Mouse (Mus musculus) liver, embryonic 11.5 days (tissue): ENCODE results near the gene Fgfbp3. TPM values are rescaled to one million over a fixed set of nuclear protein-coding genes. Genes with fewer than 3 reads are reported as not detected.
"Not testable (repeated sequence)": the region's sequence is repeated elsewhere in the genome, so short reads cannot be mapped to it uniquely, and the experiment has no call there.

ENCODE experiments used
- ATAC-seq: fragments of 200-750 bp; cut with Nextera tagmentation; replicated peaks from 2 replicates; pipeline ENCODE4 v1.8.0; 2017; ENCODE audit warnings: moderate number of reproducible peaks, mild to moderate bottlenecking, moderate TSS enrichment, moderate library complexity; ENCODE audit not compliant: low FRiP score
- DNase-seq: peaks from one replicate; pipeline ENCODE4 v3.0.0-alpha.2; 2017; ENCODE audit warnings: low spot score
- H3K27ac ChIP-seq: fragments of 300-500 bp; sonication (generic); 2 replicates; pipeline ENCODE4 v1.5.1; 2014; ENCODE audit warnings: mild to moderate bottlenecking, low read depth, low read length, control low read depth
- H3K27me3 ChIP-seq: fragments of 300-500 bp; sonication (generic); replicated peaks from 2 replicates; pipeline ENCODE4 v1.6.1; 2014; ENCODE audit warnings: low read length, mixed read lengths; ENCODE audit not compliant: control insufficient read depth, insufficient read depth
- H3K36me3 ChIP-seq: fragments of 300-500 bp; sonication (generic); 2 replicates; pipeline ENCODE4 v1.6.1; 2014; ENCODE audit warnings: mild to moderate bottlenecking, low read length, moderate library complexity, mixed read lengths; ENCODE audit not compliant: control insufficient read depth, insufficient read depth
- H3K4me1 ChIP-seq: fragments of 300-500 bp; sonication (generic); replicated peaks from 2 replicates; pipeline ENCODE4 v1.6.1; 2014; ENCODE audit warnings: low read length, mixed read lengths; ENCODE audit not compliant: control insufficient read depth, insufficient read depth
- H3K4me2 ChIP-seq: fragments of 300-500 bp; sonication (generic); 2 replicates; pipeline ENCODE4 v1.6.1; 2014; ENCODE audit warnings: mild to moderate bottlenecking, control low read depth, moderate library complexity
- H3K4me3 ChIP-seq: fragments of 300-500 bp; sonication (generic); 2 replicates; pipeline ENCODE4 v1.5.1; 2014; ENCODE audit warnings: low read depth, low read length, control low read depth
- H3K9ac ChIP-seq: fragments of 300-500 bp; sonication (generic); 2 replicates; pipeline ENCODE4 v1.6.1; 2014; ENCODE audit warnings: low read depth, low read length, control low read depth
- H3K9me3 ChIP-seq: fragments of 300-500 bp; sonication (generic); 2 replicates; pipeline ENCODE4 v1.6.1; 2016; ENCODE audit warnings: low read length, inconsistent platforms, mixed read lengths; ENCODE audit not compliant: control insufficient read depth
- WGBS: fragments of 180-500 bp; shearing (Covaris S2); extraction: QIAGEN DNeasy Blood & Tissue Kit; methylation state at CpG from one replicate; pipeline ENCODE4 v1.1.7; 2014; 5-methylcytosine and 5-hydroxymethylcytosine counted together
- polyA plus RNA-seq: library from polyadenylated mRNA; unstranded; fragments of >200 nt; fragmentation: Nextera tagmentation; extraction: Ambion mirVana; gene quantifications from 2 replicates; pipeline ENCODE4 v1.2.1, GENCODE M21; 2014

Fgfbp3 gene
- 3.0 and 3.1 TPM in 2 replicates for polyA plus RNA-seq

DNA sequence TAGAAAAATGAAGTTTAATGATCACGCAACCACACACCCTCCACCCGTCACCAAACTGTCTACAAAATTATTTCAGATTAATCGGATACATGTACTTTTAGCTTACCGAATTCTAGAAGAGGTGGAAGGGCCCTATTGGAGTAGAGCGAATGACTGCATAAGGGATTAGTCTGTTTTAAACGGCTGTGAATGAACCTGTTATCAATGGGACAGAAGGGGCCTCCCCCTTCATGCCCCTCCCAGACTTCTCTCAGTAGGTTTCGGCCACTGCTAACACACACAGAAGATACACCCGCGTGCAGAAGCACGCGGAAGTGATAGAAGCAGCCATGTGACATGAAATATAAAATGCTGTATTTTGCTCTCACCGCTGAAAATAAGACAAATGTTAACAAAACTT, at the start of gene Fgfbp3:
Fgfbp3 (minus strand) TSS at position 150 of the 400 bp plus-strand sequence.
- DNase-seq (peak; percentile 48), ATAC-seq (peak; percentile 85)
- Histone ChIP-seq H3K9ac (peak within 1 kb of the TSS; percentile 78), H3K27ac (peak within 1 kb of the TSS; percentile 63), H3K27me3 (no peaks in the 10 kb centered on the region), H3K4me3 (peak within 1 kb of the TSS; percentile 75), H3K4me1 (peaks cover 2% of the 10 kb centered on the region; the same call in 1 of the 2 replicates), H3K36me3 (no peaks in the 10 kb centered on the region), H3K9me3 (no peaks in the 10 kb centered on the region), H3K4me2 (peak within 1 kb of the TSS; percentile 82)
- WGBS: 7% methylated on average over 12 of the region's 12 CpGs

DNA sequence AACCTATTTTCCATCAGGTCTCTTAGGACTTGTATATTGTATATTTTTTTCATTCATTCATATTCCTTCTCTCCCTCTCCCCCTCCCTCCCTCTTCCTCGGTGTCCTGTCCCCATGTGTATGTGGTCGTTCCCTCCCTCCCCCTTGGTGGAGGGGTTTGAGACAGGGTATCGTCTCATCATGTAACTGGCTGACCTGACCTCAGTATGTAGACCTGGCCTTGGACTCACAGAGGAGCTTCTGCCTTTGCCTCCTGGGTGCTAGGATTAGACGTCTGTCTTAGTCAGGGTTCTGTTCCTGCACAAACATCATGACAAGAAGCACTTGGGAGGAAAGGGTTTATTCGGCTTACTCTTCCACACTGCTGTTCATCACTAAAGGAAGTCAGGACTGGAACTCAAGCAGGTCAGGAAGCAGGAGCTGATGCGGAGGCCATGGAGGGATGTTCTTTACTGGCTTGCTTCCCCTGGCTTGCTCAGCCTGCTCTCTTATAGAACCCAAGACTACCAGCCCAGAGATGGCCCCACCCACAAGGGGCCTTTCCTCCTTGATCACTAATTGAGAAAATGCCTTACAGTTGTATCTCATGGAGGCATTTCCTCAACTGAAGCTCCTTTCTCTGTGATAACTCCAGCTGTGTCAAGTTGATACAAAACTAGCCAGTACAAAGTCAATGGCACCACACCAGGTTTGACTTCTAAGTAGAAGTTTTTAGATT, 43.3 kb upstream of the Fgfbp3 start:
- not testable (repeated sequence) for H3K27ac ChIP-seq, H3K4me3 ChIP-seq, H3K4me1 ChIP-seq, H3K27me3 ChIP-seq, DNase-seq, H3K9me3 ChIP-seq
- peak; percentile 69 for ATAC-seq
- WGBS: 73% methylated on average over 6 of the region's 6 CpGs
- Histone ChIP-seq H3K4me2 (peak overlapping the region; percentile 23; the same call in 1 of the 2 replicates), H3K9ac (0 out of 2 replicates have a peak overlapping the region, but pooled peaks have one; percentile 30), H3K36me3 (peaks cover 12% of the 10 kb centered on the region)

DNA sequence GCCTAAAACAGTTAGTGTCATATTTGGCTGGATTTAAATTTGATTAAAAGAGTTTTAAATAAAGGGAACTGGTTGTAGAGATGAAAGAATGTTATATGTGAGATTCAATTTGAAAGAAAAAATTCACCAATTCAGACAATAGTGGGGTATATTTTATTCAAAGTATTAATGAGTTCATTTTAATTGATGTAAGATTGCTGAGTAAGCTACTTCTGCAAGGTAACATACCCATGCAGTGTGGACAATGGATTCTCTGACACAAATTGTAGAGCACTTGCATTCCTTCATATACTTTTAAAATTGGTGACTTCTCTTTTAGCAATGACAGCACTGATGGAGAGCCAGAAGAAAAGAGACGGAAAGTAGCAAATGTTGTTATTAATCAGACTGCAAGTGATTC, 41.9 kb upstream of the Fgfbp3 start:
- Histone ChIP-seq H3K4me1 (peaks cover 5% of the 10 kb centered on the region), H3K4me2 (no peak overlapping the region), H3K27me3 (no peaks in the 10 kb centered on the region), H3K27ac (no peak overlapping the region), H3K9me3 (no peaks in the 10 kb centered on the region), H3K9ac (no peak overlapping the region), H3K36me3 (peaks cover 14% of the 10 kb centered on the region), H3K4me3 (no peak overlapping the region)
- ATAC-seq: no peak
- no peak for DNase-seq
- 90% methylated on average over 1 of the region's 1 CpGs for WGBS

DNA sequence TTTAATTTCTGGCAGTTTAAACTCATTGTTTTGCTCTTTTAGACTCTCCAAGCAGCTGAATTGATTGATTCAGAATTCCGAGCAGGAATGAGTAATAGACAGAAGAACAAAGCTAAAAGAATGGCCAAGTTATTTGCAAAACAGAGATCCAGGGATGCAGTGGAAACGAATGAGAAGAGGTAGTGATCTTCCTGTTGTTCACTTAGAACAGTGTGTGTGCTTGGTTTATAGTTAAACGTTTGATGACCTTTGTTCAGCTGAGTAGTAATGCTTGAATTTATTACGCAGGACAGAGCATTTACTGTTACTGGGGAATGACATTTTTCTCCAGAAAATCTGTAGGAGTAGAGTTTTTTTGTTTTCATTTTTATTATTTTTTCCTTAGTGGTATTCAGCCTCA, 38.9 kb upstream of the Fgfbp3 start:
- H3K4me3 ChIP-seq: no peak overlapping the region
- no peaks in the 10 kb centered on the region for H3K27me3 ChIP-seq
- no peak overlapping the region for H3K9ac ChIP-seq
- no peak overlapping the region for H3K27ac ChIP-seq
- H3K4me1 ChIP-seq: peaks cover 10% of the 10 kb centered on the region
- no peak overlapping the region for H3K4me2 ChIP-seq
- WGBS: 84% methylated on average over 4 of the region's 4 CpGs
- DNase-seq: no peak
- H3K9me3 ChIP-seq: no peaks in the 10 kb centered on the region
- peaks cover 17% of the 10 kb centered on the region for H3K36me3 ChIP-seq
- ATAC-seq: no peak

DNA sequence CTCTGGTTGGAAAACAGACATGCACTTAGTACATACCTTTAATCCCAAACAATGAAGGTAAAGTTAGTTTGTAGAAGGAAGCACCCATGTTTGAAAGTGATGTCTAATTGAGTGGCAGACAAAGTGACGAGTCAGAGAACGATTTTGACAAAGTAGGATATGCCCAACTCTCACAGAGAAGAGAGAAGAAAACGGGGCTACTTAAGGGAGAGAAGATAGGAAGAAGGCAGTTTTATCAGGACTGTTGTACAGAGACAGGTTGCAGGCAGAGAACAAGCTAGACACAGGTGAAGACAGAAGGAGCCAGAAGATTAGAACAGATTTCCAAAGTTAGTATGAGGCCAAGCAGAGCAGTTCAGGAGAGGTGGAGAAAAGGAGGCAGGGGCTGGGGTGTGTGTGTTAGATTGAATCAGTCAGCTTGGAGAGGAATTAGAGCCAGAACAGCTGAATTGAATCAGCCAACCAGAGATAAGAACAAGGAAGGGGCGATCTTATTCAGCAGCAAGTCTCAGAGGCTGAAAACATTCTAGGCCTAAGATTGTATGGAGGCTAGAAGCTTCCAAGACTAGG, 34.3 kb upstream of the Fgfbp3 start:
- no peaks in the 10 kb centered on the region for H3K9me3 ChIP-seq
- H3K4me3 ChIP-seq: no peak overlapping the region
- no peak overlapping the region for H3K27ac ChIP-seq
- ATAC-seq (peak; percentile 73), DNase-seq (no peak)
- H3K36me3 ChIP-seq: peaks cover 10% of the 10 kb centered on the region; the same call in 1 of the 2 replicates
- no peak overlapping the region for H3K9ac ChIP-seq
- WGBS: 40% methylated on average over 4 of the region's 4 CpGs
- no peaks in the 10 kb centered on the region for H3K27me3 ChIP-seq
- H3K4me2 ChIP-seq: no peak overlapping the region
- H3K4me1 ChIP-seq: peaks cover 13% of the 10 kb centered on the region; the same call in 1 of the 2 replicates

DNA sequence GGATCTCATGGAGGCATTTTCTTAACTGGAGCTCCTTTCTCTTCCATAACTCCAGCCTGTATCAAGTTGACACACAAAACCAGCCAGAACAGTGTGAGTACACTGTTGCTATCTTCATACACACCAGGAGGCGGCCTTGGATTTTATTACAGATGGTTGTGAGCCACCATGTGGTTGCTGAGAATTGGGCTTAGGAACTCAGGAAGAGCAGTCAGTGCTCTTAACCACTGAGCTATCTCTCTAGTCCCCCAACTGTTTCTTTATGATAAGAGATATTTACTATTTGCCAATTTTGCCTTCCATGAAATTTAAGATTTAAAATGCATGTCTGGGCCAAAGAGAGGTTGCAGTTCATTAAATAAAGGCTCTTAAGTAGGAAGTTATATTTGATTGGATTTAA, 20.6 kb upstream of the Fgfbp3 start:
- no peak overlapping the region for H3K27ac ChIP-seq
- H3K4me1 ChIP-seq: peaks cover 5% of the 10 kb centered on the region
- H3K27me3 ChIP-seq: no peaks in the 10 kb centered on the region
- ATAC-seq (peak; percentile 68), DNase-seq (no peak)
- 0 out of 2 replicates have a peak, but pooled peaks cover 2% of the 10 kb centered on the region for H3K36me3 ChIP-seq
- H3K4me3 ChIP-seq: no peak overlapping the region
- H3K9me3 ChIP-seq: no peaks in the 10 kb centered on the region
- H3K4me2 ChIP-seq: no peak overlapping the region
- 67% methylated on average over 1 of the region's 1 CpGs for WGBS
- H3K9ac ChIP-seq: no peak overlapping the region

DNA sequence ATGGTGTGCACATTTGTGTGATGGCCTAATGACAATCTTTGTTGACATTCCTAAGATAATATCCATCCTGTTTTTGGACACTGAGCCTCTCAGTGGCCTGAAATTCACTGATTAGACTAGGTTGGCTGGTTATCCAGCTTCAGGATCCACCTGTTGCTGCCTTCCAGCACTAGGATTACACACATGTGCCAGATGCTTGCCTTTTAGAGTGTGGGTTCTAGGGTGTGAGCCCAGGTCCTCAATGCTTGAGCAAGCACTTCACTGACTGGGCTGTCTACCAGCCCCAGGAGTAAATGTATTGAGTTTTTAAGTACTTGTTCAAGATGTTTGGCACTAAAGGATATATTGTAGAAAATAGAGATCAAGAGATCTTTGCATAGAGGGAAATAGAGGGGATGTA, 18.6 kb upstream of the Fgfbp3 start:
- Histone ChIP-seq H3K9me3 (no peaks in the 10 kb centered on the region), H3K4me3 (no peak overlapping the region), H3K27ac (no peak overlapping the region), H3K27me3 (no peaks in the 10 kb centered on the region), H3K36me3 (0 out of 2 replicates have a peak, but pooled peaks cover 2% of the 10 kb centered on the region), H3K4me1 (peaks cover 9% of the 10 kb centered on the region), H3K9ac (no peak overlapping the region), H3K4me2 (no peak overlapping the region)
- ATAC-seq: no peak
- DNase-seq: no peak

DNA sequence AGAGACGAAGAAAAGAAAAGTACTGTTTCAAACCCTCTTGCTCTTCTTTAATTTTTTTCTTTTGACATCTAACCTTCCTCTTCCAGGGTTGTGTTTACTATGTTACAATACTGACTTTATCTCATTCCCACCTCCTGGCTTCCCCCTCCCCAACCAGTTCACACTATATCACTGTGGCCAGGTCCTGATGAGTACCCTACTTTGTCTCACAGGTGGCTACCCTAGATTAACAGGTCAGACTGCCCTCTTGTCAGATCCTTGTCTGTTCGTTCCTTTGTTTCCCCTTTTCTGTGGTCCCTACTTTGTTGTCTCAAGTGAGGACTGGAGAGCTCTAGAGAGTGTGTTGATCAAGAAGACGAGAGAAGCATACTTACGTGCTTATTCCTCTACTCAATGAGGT, 16.9 kb upstream of the Fgfbp3 start:
- H3K4me1 ChIP-seq: peaks cover 21% of the 10 kb centered on the region
- no peaks in the 10 kb centered on the region for H3K9me3 ChIP-seq
- DNase-seq (no peak), ATAC-seq (no peak)
- H3K27me3 ChIP-seq: no peaks in the 10 kb centered on the region
- no peak overlapping the region for H3K9ac ChIP-seq
- H3K36me3 ChIP-seq: 0 out of 2 replicates have a peak, but pooled peaks cover 2% of the 10 kb centered on the region
- no peak overlapping the region for H3K4me3 ChIP-seq
- WGBS: 70% methylated on average over 4 of the region's 4 CpGs
- H3K27ac ChIP-seq: no peak overlapping the region
- H3K4me2 ChIP-seq: no peak overlapping the region

DNA sequence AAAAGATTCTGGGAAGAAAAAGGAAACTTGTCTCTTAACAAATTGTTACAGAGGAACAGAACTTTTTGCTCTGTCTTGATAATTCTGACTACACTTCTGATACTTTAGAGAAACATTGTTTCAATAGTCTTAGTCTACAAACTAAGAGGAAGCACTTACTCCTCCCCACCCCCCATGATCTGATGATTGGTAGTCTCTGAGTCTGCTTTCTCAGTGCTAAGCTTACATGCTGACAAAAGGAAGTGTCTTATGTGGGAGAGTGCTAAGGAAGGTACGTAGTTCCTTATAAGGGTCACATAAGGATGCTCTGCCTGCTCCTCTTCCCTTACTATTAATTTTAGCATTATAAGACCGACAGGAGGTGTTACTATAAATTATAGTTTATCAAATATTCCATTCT, 13.2 kb upstream of the Fgfbp3 start:
- H3K4me2 ChIP-seq: peak overlapping the region; percentile 17; the same call in 1 of the 2 replicates
- no peak for DNase-seq
- no peaks in the 10 kb centered on the region for H3K9me3 ChIP-seq
- H3K27ac ChIP-seq: no peak overlapping the region
- no peaks in the 10 kb centered on the region for H3K27me3 ChIP-seq
- 66% methylated on average over 2 of the region's 2 CpGs for WGBS
- no peak overlapping the region for H3K4me3 ChIP-seq
- no peak overlapping the region for H3K9ac ChIP-seq
- peaks cover 5% of the 10 kb centered on the region; the same call in 1 of the 2 replicates for H3K36me3 ChIP-seq
- no peak for ATAC-seq
- peaks cover 40% of the 10 kb centered on the region for H3K4me1 ChIP-seq
